Mouse (Mus musculus) limb, embryonic 15.5 days (tissue): ENCODE measurements around the gene Notch3. TPM values are rescaled to one million over a fixed set of nuclear protein-coding genes. Genes with fewer than 3 reads are reported as not detected.
"Not testable (repeated sequence)": the region's sequence is repeated elsewhere in the genome, so short reads cannot be mapped to it uniquely, and the experiment has no call there.

Experiments used
- ATAC-seq: fragments of 200-750 bp; cut with Nextera tagmentation; 2 replicates; pipeline ENCODE4 v1.8.0; 2017; ENCODE audit warnings: low read depth, moderate TSS enrichment; ENCODE audit not compliant: insufficient number of reproducible peaks, low FRiP score, low TSS enrichment
- H3K27ac ChIP-seq: fragments of 300-500 bp; sonication (generic); 2 replicates; pipeline ENCODE4 v1.5.1; 2015; ENCODE audit warnings: moderate library complexity, mild to moderate bottlenecking, inconsistent platforms
- H3K27me3 ChIP-seq: fragments of 300-500 bp; sonication (generic); 2 replicates; pipeline ENCODE4 v1.6.1; 2015; ENCODE audit warnings: inconsistent platforms
- H3K36me3 ChIP-seq: fragments of 300-500 bp; sonication (generic); 2 replicates; pipeline ENCODE4 v1.6.1; 2015; ENCODE audit warnings: inconsistent platforms
- H3K4me1 ChIP-seq: fragments of 300-500 bp; sonication (generic); 2 replicates; pipeline ENCODE4 v1.6.1; 2015; ENCODE audit warnings: inconsistent platforms
- H3K4me2 ChIP-seq: fragments of 300-500 bp; sonication (generic); 2 replicates; pipeline ENCODE4 v1.6.1; 2015; ENCODE audit warnings: mild to moderate bottlenecking, inconsistent platforms
- H3K4me3 ChIP-seq: fragments of 300-500 bp; sonication (generic); 2 replicates; pipeline ENCODE4 v1.5.1; 2015; ENCODE audit warnings: mild to moderate bottlenecking, inconsistent platforms
- H3K9ac ChIP-seq: fragments of 300-500 bp; sonication (generic); 2 replicates; pipeline ENCODE4 v1.6.1; 2015; ENCODE audit warnings: inconsistent platforms
- H3K9me3 ChIP-seq: fragments of 300-500 bp; sonication (generic); 2 replicates; pipeline ENCODE4 v1.6.1; 2016; ENCODE audit warnings: inconsistent platforms
- WGBS: fragments of 180-500 bp; shearing (Covaris S2); methylation state at CpG from one replicate; pipeline ENCODE4 v1.1.7; 2015; 5-methylcytosine and 5-hydroxymethylcytosine counted together
- polyA plus RNA-seq: library from polyadenylated mRNA; unstranded; fragments of >200 nt; fragmentation: Nextera tagmentation; extraction: Ambion mirVana; gene quantifications from 2 replicates; pipeline ENCODE4 v1.2.1, GENCODE M21; 2015

Notch3 gene
- polyA plus RNA-seq, 1 experiment from 2014 or later = 17.5 TPM

DNA sequence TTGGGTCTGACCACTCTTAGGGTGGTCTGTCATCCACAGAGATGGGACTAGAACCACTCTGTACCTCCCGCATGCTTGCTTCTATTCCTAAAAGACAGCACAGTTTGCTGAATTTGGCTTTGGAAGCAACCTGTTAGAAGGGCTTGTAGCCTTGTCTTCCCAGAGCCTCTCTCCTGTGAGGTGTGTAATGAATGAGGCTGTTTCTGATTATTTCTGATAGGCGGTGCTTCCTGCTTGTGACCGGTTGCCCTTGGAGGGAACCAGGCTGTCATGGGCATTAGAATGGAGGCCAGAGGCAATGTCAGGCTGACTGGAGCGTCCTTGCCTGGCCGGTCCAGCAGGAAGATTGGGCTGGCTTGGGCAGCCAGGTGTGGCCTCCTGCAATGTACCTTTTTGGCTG lies 52.2 kb downstream of the Notch3 start:
- ATAC-seq, H3K36me3 ChIP-seq, H3K9ac ChIP-seq, H3K9me3 ChIP-seq, H3K27ac ChIP-seq: not testable (repeated sequence)
- peak overlapping the region; percentile 46; the same call in 1 of the 2 replicates for H3K4me3 ChIP-seq
- 44% methylated on average over 5 of the region's 5 CpGs for WGBS
- peaks cover 18% of the 10 kb centered on the region for H3K27me3 ChIP-seq
- H3K4me2 ChIP-seq = peak overlapping the region; percentile 95
- peaks cover 40% of the 10 kb centered on the region for H3K4me1 ChIP-seq

DNA sequence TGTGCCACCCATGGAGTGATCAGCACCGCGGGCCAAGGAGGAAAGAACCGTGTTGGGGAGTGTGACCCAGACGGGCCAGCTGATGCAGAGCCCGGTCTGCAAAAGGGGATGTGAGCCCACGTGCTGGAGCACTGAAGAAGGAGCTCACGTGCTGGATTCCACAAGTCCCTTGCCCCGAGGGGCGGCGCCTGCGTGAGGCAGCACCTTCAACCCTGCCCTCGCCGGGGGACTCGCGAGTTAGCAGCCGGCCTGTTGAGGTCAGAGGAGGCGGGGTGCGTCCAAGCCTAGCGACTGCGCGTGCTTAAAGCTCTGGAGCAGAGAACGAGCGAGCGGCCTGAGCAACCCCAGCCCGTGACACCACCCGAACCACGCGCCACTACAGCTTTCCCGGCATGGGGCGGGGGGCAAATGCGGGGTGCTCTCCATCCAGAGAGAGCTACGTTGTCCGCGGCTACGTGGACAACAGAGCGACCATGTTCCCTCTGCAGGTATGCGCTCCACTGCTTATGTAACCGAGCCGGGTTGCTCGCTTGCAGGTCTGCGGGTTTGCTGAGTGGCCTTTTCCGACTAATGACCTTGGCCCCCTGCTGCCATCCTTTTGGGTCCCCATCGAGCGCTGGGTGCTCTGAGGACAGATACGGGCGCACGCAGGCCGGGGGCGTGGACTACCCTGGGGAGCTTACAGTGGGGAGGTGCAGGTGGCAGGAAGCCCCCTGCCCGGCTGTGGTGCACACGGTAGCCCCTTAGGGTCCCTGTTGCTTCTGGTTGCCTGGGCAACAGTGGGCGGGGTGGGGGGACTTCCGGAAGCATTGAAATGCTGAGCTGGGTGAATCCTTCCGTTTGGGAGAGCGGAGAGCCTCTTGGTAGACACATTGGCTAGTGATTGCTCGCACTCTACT lies 52.9 kb downstream of the Notch3 start:
- Histone ChIP-seq H3K36me3 (no peaks in the 10 kb centered on the region), H3K27me3 (peaks cover 18% of the 10 kb centered on the region), H3K4me2 (peak overlapping the region; percentile 95), H3K9me3 (no peaks in the 10 kb centered on the region), H3K4me3 (peak overlapping the region; percentile 46), H3K9ac (peak overlapping the region; percentile 42; the same call in 1 of the 2 replicates), H3K4me1 (peaks cover 36% of the 10 kb centered on the region), H3K27ac (no peak overlapping the region)
- ATAC-seq = no peak
- 2% methylated on average over 56 of the region's 56 CpGs for WGBS

DNA sequence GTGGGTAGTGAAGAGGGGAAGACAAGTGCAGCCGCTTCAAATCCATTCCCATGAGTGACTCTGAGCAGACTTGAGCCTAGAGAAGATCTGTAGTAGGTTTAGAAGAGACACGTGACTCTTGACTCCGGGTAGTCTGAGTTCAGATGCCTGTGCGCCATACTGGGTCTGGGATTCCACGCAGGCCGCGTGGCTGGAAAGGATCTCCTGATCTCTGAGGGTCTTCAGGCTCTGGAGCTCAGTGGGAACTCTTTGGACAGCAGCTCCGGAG lies 53.5 kb downstream of the Notch3 start:
- H3K9ac ChIP-seq = no peak overlapping the region
- ATAC-seq = no peak
- WGBS = 20% methylated on average over 8 of the region's 8 CpGs
- H3K27ac ChIP-seq = no peak overlapping the region
- H3K9me3 ChIP-seq = no peaks in the 10 kb centered on the region
- H3K27me3 ChIP-seq = peaks cover 18% of the 10 kb centered on the region
- H3K4me3 ChIP-seq = peak overlapping the region; percentile 46
- no peaks in the 10 kb centered on the region for H3K36me3 ChIP-seq
- peaks cover 31% of the 10 kb centered on the region for H3K4me1 ChIP-seq
- peak overlapping the region; percentile 95 for H3K4me2 ChIP-seq

DNA sequence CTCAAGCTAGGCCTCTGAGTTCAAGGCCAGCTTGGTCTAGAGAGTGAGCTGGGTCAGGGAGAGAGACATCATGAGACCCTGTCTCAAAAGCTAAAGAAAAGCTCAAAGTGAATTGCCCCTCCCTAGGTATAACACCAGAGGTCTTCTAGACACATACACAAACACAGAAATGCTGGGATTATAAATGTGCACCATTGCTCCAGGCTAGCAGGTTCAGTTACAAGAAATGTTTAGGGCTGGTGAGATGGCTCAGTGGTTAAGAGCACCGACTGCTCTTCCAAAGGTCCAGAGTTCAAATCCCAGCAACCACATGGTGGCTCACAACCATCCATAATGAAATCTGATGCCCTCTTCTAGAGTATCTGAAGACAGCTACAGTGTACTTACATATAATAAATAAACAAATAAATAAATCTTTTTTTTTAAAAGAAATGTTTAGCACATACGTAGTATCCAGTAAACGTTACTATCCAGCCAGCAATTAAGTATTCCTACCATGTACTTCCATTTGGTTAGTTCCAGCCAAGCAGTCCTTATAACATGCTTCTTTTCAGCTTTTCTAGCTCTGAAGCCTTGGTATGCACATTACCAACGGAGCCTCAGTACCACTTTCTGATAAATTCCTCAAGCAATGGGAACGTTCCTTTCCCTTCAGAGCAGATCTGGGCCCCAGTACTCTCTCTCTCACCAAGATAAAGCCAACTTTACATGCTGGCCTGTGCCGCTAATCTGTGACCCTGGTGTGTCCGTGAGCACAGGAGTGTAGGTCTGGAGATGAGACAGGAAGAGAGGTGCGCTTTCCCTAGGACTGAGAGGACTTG lies 54.0 kb downstream of the Notch3 start:
- Histone ChIP-seq H3K27me3 (peaks cover 18% of the 10 kb centered on the region), H3K4me1 (peaks cover 26% of the 10 kb centered on the region), H3K4me2 (no peak overlapping the region; the same call in 1 of the 2 replicates), H3K36me3 (no peaks in the 10 kb centered on the region), H3K9ac (no peak overlapping the region), H3K4me3 (no peak overlapping the region), H3K9me3 (no peaks in the 10 kb centered on the region), H3K27ac (no peak overlapping the region)
- WGBS = 76% methylated on average over 8 of the region's 8 CpGs
- no peak for ATAC-seq

DNA sequence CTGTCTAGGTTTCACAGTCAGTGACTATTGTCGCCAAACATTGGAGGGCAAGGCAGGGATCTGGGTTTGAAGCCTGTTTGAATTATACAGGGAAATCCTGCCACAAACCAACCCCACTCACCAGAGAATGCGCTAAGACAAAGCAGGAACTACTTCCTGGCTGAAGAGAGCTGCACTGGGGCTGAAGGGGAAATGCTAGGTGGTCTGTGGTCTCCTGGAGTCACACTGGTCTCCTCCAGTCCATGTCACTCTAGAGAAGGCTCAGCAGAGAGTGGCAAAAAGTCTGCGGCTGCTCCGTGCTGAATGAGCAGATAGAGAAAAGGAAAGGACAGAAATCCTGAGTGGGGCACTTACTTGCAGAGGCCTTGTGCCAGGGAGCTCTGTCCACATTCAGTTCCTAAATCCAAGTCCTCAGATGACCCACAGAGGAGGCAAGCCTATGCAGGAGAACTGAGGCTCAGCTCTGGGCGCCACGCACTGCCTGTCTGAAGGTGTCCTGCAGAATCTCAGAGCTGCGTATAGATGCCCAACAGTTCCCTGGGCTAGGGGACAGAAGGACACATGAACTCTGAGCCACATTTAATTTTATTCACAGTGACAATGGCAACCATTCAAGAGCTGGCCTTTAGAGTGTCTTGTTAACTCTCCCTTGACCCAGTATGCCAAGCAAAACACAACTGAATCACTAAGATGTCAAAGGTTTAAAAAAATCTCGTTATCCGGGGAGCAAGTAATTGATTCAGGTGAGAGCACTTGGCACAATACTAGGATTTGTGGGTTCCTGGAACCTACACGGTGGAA lies 55.5 kb downstream of the Notch3 start:
- H3K9me3 ChIP-seq = no peaks in the 10 kb centered on the region
- no peak overlapping the region for H3K27ac ChIP-seq
- H3K4me3 ChIP-seq = no peak overlapping the region
- H3K36me3 ChIP-seq = no peaks in the 10 kb centered on the region
- ATAC-seq = no peak
- H3K4me2 ChIP-seq = no peak overlapping the region
- no peak overlapping the region for H3K9ac ChIP-seq
- H3K4me1 ChIP-seq = peaks cover 16% of the 10 kb centered on the region
- 75% methylated on average over 10 of the region's 10 CpGs for WGBS
- H3K27me3 ChIP-seq = peaks cover 18% of the 10 kb centered on the region

DNA sequence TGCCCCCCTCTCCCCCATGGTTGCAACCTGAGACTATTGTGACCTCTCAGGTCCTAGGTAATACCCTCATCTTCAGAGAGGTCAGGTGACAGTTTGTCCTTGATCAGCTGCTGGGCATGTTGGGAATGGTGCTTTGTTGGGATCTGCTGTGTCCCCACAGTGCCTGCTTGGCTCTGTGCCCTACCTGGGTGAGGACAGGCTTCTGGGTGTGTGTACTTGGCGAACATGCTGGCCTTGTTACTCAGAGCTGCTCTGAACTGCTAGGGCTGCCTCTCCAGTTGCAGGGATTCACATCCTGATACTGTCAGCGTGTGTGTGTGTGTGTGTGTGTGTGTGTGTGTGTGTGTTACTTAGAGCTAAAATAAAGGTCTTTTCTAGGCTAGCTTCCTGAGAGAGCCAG lies 56.2 kb downstream of the Notch3 start:
- no peak for ATAC-seq
- H3K27ac ChIP-seq = no peak overlapping the region
- no peak overlapping the region for H3K4me3 ChIP-seq
- H3K36me3 ChIP-seq = no peaks in the 10 kb centered on the region
- 49% methylated on average over 2 of the region's 2 CpGs for WGBS
- no peaks in the 10 kb centered on the region for H3K9me3 ChIP-seq
- H3K27me3 ChIP-seq = peaks cover 18% of the 10 kb centered on the region
- no peak overlapping the region for H3K4me2 ChIP-seq
- H3K9ac ChIP-seq = no peak overlapping the region
- H3K4me1 ChIP-seq = peaks cover 16% of the 10 kb centered on the region

DNA sequence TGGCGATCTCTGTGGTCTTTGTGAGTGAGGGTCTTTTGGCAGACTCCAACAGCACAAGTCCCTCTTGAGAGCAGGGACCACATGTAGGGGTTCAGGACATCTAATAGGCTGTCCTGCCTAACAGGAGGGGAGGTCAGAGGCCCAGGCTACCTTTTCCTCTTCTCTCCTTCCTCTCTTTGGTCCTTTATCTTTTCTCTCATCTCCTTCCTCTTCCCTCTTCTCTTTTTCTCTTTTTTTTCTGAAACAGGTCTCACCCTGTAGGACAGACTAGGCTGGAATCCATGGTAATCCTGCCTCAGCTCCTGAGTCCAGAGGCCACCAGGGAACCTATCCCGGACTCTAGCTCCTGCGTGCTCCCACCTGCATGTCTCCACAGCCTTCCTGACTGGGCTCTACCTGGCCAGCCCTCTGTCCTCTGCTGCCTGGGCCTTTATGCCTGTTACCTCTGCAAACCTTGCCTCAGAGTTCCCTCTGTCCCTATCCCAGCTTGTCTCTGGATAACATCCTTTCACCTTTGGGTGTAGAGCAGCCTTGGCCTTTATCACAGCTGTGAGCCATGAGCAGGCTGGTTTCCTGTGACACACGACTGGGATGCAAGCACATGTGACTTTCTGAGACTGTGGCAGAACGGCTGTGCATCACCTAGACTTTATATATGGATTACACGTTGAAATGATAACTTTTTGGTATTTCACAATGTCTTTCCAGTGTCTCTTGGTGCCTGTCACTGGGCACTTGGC lies 57.3 kb downstream of the Notch3 start:
- no peaks in the 10 kb centered on the region for H3K9me3 ChIP-seq
- H3K36me3 ChIP-seq = no peaks in the 10 kb centered on the region
- H3K4me1 ChIP-seq = peaks cover 14% of the 10 kb centered on the region
- H3K4me3 ChIP-seq = no peak overlapping the region
- H3K9ac ChIP-seq = no peak overlapping the region
- H3K4me2 ChIP-seq = no peak overlapping the region
- WGBS = 61% methylated on average over 6 of the region's 6 CpGs
- no peak for ATAC-seq
- no peak overlapping the region for H3K27ac ChIP-seq
- peaks cover 17% of the 10 kb centered on the region for H3K27me3 ChIP-seq

DNA sequence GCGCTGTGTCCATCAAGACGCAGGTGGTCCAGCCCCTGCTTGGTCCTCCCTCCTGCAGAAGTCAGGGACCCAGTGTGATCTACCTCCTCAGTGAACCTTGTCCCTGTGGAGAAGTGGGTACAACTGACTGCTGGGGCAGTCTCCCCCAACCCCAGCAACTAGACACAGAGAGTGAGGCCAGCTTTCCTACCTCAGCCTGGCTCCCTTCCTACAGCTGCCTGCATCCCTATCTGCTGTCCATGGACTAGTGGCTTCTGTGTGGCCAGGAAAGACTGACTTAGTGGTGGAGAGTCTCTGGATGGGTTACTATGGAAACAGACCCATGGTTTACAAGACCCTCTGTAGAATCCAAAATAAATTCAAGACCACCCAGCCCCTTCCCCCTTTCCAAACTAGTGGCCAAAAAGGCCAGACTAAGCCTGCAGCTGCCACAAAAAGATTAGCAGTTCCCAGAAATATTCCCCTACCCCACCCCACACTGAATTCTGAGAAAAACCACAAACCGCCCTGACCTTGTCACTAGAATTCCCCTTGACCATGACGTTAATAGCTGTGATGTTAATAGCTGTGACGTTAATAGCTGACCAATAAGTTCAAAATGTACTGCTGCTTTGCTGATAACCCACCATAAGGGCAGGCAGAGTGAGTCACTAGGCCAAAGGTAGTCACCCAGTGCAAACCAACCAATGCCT lies 58.2 kb downstream of the Notch3 start:
- not testable (repeated sequence) for H3K27ac ChIP-seq, H3K9me3 ChIP-seq, H3K27me3 ChIP-seq, ATAC-seq, H3K4me2 ChIP-seq, H3K36me3 ChIP-seq, H3K4me3 ChIP-seq, H3K4me1 ChIP-seq, H3K9ac ChIP-seq
- WGBS = 70% methylated on average over 5 of the region's 5 CpGs

DNA sequence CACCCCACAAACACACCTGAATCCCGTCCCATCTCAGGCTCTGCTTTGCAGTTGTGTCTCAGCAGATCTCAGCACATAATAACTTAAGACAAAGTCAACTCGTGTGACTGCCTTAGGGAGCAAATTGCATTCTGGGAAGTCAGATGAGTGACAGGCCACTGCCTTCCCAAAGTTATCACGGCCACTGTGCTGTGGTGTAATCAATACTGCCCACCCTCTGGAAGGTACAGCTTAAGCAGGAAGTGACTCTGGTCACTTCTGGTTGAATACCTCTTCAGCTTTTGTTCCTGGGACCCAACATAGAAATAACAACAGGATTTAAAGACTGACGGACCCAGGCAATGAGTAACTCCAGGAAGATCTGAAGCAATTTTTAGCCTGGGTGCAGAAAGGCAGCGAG lies 58.8 kb downstream of the Notch3 start:
- no peak for ATAC-seq
- Histone ChIP-seq H3K4me3 (no peak overlapping the region), H3K27ac (no peak overlapping the region), H3K27me3 (0 out of 2 replicates have a peak, but pooled peaks cover 7% of the 10 kb centered on the region), H3K9ac (no peak overlapping the region), H3K4me1 (no peaks in the 10 kb centered on the region), H3K9me3 (no peaks in the 10 kb centered on the region), H3K36me3 (no peaks in the 10 kb centered on the region), H3K4me2 (no peak overlapping the region)
- WGBS = 59% methylated on average over 5 of the region's 5 CpGs

DNA sequence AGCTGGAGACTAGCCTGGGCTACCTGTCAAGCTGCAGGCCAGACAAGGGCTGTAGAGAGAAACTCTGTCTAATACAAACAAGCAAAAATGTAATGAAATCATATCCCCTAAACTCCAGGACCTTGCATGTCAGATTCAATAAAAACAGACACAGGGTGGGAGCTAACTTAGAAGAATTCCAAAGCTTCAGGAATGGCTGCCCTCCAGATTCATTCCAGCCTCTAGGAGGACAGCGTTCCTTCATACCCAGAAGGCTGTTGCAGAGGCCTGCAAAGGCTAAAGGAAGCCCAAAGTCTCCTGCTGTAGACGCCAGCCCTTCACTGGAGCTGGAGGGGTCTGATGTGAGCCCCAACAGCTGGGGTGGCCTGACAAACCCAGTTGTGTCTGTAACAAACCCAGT lies 60.3 kb downstream of the Notch3 start:
- no peaks in the 10 kb centered on the region for H3K9me3 ChIP-seq
- no peaks in the 10 kb centered on the region for H3K36me3 ChIP-seq
- WGBS = 45% methylated on average over 2 of the region's 2 CpGs
- no peak overlapping the region for H3K4me2 ChIP-seq
- no peak overlapping the region for H3K9ac ChIP-seq
- H3K4me1 ChIP-seq = no peaks in the 10 kb centered on the region
- no peak overlapping the region for H3K27ac ChIP-seq
- no peak overlapping the region for H3K4me3 ChIP-seq
- ATAC-seq = no peak
- peaks cover 14% of the 10 kb centered on the region; the same call in 1 of the 2 replicates for H3K27me3 ChIP-seq

DNA sequence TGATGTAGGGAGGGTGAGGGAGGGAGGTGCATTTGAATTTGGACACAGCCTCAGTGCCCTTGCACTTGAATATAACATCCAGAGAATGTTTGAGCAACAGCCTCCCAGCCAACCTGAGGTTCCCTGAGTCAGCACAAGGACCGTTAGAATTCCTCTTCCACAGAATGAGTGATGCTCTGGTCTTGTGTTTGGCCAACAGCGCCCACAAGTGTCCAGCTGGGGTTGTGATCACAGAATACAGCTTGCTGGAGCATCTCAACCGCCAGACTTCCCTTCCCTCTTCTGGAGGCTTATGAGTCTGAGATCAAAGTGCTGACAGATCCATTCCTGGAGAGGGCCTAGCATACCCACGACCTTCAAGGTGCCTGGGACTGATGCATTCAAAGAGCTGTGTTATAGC lies 63.6 kb downstream of the Notch3 start:
- H3K9ac ChIP-seq = no peak overlapping the region
- 18% methylated on average over 4 of the region's 4 CpGs for WGBS
- H3K27ac ChIP-seq = no peak overlapping the region
- H3K4me2 ChIP-seq = no peak overlapping the region
- H3K4me1 ChIP-seq = peaks cover 13% of the 10 kb centered on the region
- H3K9me3 ChIP-seq = no peaks in the 10 kb centered on the region
- no peaks in the 10 kb centered on the region for H3K36me3 ChIP-seq
- ATAC-seq = no peak
- H3K27me3 ChIP-seq = peaks cover 27% of the 10 kb centered on the region
- H3K4me3 ChIP-seq = no peak overlapping the region
